Mouse (Mus musculus) erythroblast, embryonic 14.5 days (primary cell): ENCODE measurements around the gene Wdr54. TPM values are rescaled to one million over a fixed set of nuclear protein-coding genes. Genes with fewer than 3 reads are reported as not detected.

Source experiments
- H3K27me3 ChIP-seq: 2 replicates; pipeline ENCODE4 v1.6.1; 2012; ENCODE audit warnings: inconsistent platforms; ENCODE audit not compliant: control insufficient read depth
- H3K36me3 ChIP-seq: 2 replicates; pipeline ENCODE4 v1.6.1; 2012; ENCODE audit warnings: mild to moderate bottlenecking, inconsistent platforms; ENCODE audit not compliant: control insufficient read depth
- H3K4me1 ChIP-seq: 2 replicates; pipeline ENCODE4 v1.6.1; 2012; ENCODE audit warnings: inconsistent platforms; ENCODE audit not compliant: control insufficient read depth
- H3K4me3 ChIP-seq: replicated peaks from 2 replicates; pipeline ENCODE3; 2012; ENCODE audit warnings: moderate library complexity, mild to moderate bottlenecking, inconsistent platforms
- H3K9me3 ChIP-seq: 2 replicates; pipeline ENCODE4 v1.6.1; 2012; ENCODE audit warnings: low read length, inconsistent platforms, mixed read lengths; ENCODE audit not compliant: control insufficient read depth
- GATA1 ChIP-seq: IDR thresholded peaks from 2 replicates; pipeline ENCODE4 v1.6.1; 2012; ENCODE audit warnings: low read length, inconsistent platforms, mixed read lengths
- TAL1 ChIP-seq: IDR thresholded peaks from 3 replicates; pipeline ENCODE4 v1.6.1; 2012; ENCODE audit warnings: low read length, inconsistent platforms, mixed read lengths
- polyA plus RNA-seq: library from polyadenylated mRNA; stranded (reverse); fragments of >175 nt; gene quantifications from 2 replicates; pipeline ENCODE4 v1.2.3, GENCODE M21; 2012

Wdr54 gene
- polyA plus RNA-seq, 1 experiment, result 0.01 TPM

- peaks cover 26% of the 10 kb centered on the region for H3K4me1 ChIP-seq
- peak overlapping the region; percentile 56 for H3K4me3 ChIP-seq
- no peaks in the 10 kb centered on the region for H3K9me3 ChIP-seq
- H3K27me3 ChIP-seq, result peaks cover 70% of the 10 kb centered on the region
- TF ChIP-seq TAL1 (no peak), GATA1 (no peak)
- H3K36me3 ChIP-seq, result no peaks in the 10 kb centered on the region; the same call in 1 of the 2 replicates
Observed at GRCm38 (mm10) chr6:83135571-83136161, 20.5 kb downstream of the Wdr54 start.

GRCm38 (mm10) chr6:83134951-83135513, 21.2 kb downstream of the Wdr54 start, which contains the start of gene Rtkn:
Gene Rtkn, plus strand, starts transcription at chr6:83135463.
- Histone ChIP-seq H3K4me3 (peak within 1 kb of the TSS; percentile 56), H3K36me3 (no peaks in the 10 kb centered on the region; the same call in 1 of the 2 replicates), H3K9me3 (no peaks in the 10 kb centered on the region), H3K4me1 (peaks cover 26% of the 10 kb centered on the region), H3K27me3 (peaks cover 66% of the 10 kb centered on the region)
- TF ChIP-seq TAL1 (no peak), GATA1 (no peak)

GRCm38 (mm10) chr6:83134226-83134625, 22.0 kb downstream of the Wdr54 start:
- H3K4me3 ChIP-seq, result no peak overlapping the region
- peaks cover 58% of the 10 kb centered on the region for H3K27me3 ChIP-seq
- peaks cover 26% of the 10 kb centered on the region for H3K4me1 ChIP-seq
- TF ChIP-seq TAL1, result no peak
- no peak for TF ChIP-seq GATA1
- no peaks in the 10 kb centered on the region for H3K9me3 ChIP-seq
- H3K36me3 ChIP-seq, result no peaks in the 10 kb centered on the region

GRCm38 (mm10) chr6:83132176-83132919, 23.8 kb downstream of the Wdr54 start:
- peaks cover 18% of the 10 kb centered on the region for H3K4me1 ChIP-seq
- no peak overlapping the region for H3K4me3 ChIP-seq
- H3K36me3 ChIP-seq, result no peaks in the 10 kb centered on the region
- no peaks in the 10 kb centered on the region for H3K9me3 ChIP-seq
- TF ChIP-seq GATA1, result no peak
- TF ChIP-seq TAL1, result no peak
- H3K27me3 ChIP-seq, result peaks cover 43% of the 10 kb centered on the region

- Histone ChIP-seq H3K4me1 (peaks cover 10% of the 10 kb centered on the region), H3K27me3 (peaks cover 35% of the 10 kb centered on the region), H3K9me3 (no peaks in the 10 kb centered on the region), H3K36me3 (no peaks in the 10 kb centered on the region), H3K4me3 (no peak overlapping the region)
- TF ChIP-seq TAL1 (no peak), GATA1 (no peak)
Observed at GRCm38 (mm10) chr6:83131469-83132034, 24.6 kb downstream of the Wdr54 start.

- Histone ChIP-seq H3K27me3 (peaks cover 5% of the 10 kb centered on the region), H3K4me3 (no peak overlapping the region), H3K9me3 (no peaks in the 10 kb centered on the region), H3K4me1 (peaks cover 33% of the 10 kb centered on the region), H3K36me3 (peaks cover 15% of the 10 kb centered on the region)
- TF ChIP-seq GATA1 (no peak), TAL1 (no peak)
Observed at GRCm38 (mm10) chr6:83127419-83127818, 28.8 kb downstream of the Wdr54 start.

GRCm38 (mm10) chr6:83125331-83125730, 30.9 kb downstream of the Wdr54 start, which contains the start of gene Ino80b:
Gene Ino80b, minus strand, starts transcription at chr6:83125431.
- Histone ChIP-seq H3K4me3 (peak within 1 kb of the TSS; percentile 80), H3K27me3 (no peaks in the 10 kb centered on the region), H3K4me1 (peaks cover 50% of the 10 kb centered on the region), H3K36me3 (peaks cover 16% of the 10 kb centered on the region), H3K9me3 (no peaks in the 10 kb centered on the region)
- TF ChIP-seq TAL1, result no peak
- no peak for TF ChIP-seq GATA1

GRCm38 (mm10) chr6:83124851-83125312, 31.3 kb downstream of the Wdr54 start:
- Histone ChIP-seq H3K9me3 (no peaks in the 10 kb centered on the region), H3K27me3 (no peaks in the 10 kb centered on the region), H3K4me3 (peak overlapping the region; percentile 80), H3K36me3 (peaks cover 20% of the 10 kb centered on the region), H3K4me1 (peaks cover 55% of the 10 kb centered on the region)
- TF ChIP-seq GATA1, result no peak

GRCm38 (mm10) chr6:83122961-83123360, 33.2 kb downstream of the Wdr54 start:
- Histone ChIP-seq H3K4me3 (peak overlapping the region; percentile 86), H3K27me3 (no peaks in the 10 kb centered on the region)

More at GRCm38 (mm10) chr6:83122961-83123360, 33.2 kb downstream of the Wdr54 start:
- no peaks in the 10 kb centered on the region for H3K9me3 ChIP-seq
- peaks cover 39% of the 10 kb centered on the region for H3K36me3 ChIP-seq
- H3K4me1 ChIP-seq, result peaks cover 74% of the 10 kb centered on the region
- TF ChIP-seq GATA1 (no peak), TAL1 (no peak)
